Mouse (Mus musculus): Measurements from ENCODE around the gene Ndufaf2.

- TF ChIP-seq POLR2A (IDR thresholded peaks at IDR 0.05; ENCODE audit: borderline replicate concordance, low read depth, low read length) (no peak), CTCF (IDR thresholded peaks at IDR 0.05; ENCODE audit: low read depth, low read length) (no peak)
Measured at GRCm38 (mm10) chr13:108086036-108086435, 72.4 kb downstream of the Ndufaf2 start.

Measured in bone marrow macrophage, adult 2 months (primary cell).